Comparison of ENCODE assay signal across 9 mouse cellular contexts in genomic region chr2:49840573-49840972, GRCm38 (mm10). TPM values are rescaled to one million over a fixed set of nuclear protein-coding genes. Genes with fewer than 3 reads are reported as not detected.
A peak's percentile ranks its signal among the peaks of the same experiment; 100 is the strongest.
DNase-seq lines count a peak whose midpoint lies in the region; ATAC-seq lines count a peak whose summit lies in the region.
"Had no signal": no experiment of that assay in that cellular context is flagged by ENCODE, and none has a peak within 500 bp of the region (broad histone marks: within the 10 kb centered on the region; RNA-seq: fewer than 3 reads in every experiment).

No protein-coding gene starts in this region.

- H3K4me1 ChIP-seq in hindbrain, embryonic 15.5 days (replicated peaks): peaks cover 14% of the 10 kb centered on the region
- H3K4me1 ChIP-seq in hindbrain, embryonic 12.5 days: peaks cover 13% of the 10 kb centered on the region
- peaks cover 14% of the 10 kb centered on the region; the same call in 1 of the 2 replicates for H3K4me1 ChIP-seq in stomach, embryonic 16.5 days (ENCODE audit: control insufficient read depth, insufficient read depth, low read length)

- H3K4me2 ChIP-seq in hindbrain, embryonic 15.5 days: no peak overlapping the region
- no peak overlapping the region for H3K4me2 ChIP-seq in hindbrain, embryonic 12.5 days (replicated peaks)
- H3K4me2 ChIP-seq in stomach, embryonic 16.5 days (ENCODE audit: low read depth, low read length): no peak overlapping the region

- H3K36me3 ChIP-seq in hindbrain, embryonic 15.5 days: no peaks in the 10 kb centered on the region
- H3K36me3 ChIP-seq in hindbrain, embryonic 12.5 days: no peaks in the 10 kb centered on the region
- H3K36me3 ChIP-seq in stomach, embryonic 16.5 days (ENCODE audit: control insufficient read depth, insufficient read depth, low read length): no peaks in the 10 kb centered on the region

- peak; percentile 68 for ATAC-seq in hindbrain, embryonic 15.5 days (ENCODE audit: low FRiP score, low read depth)
- ATAC-seq in hindbrain, embryonic 12.5 days (ENCODE audit: low FRiP score): no peak
- peak; percentile 74; the same call in 1 of the 2 replicates for ATAC-seq in stomach, embryonic 16.5 days (ENCODE audit: insufficient read depth, low FRiP score)

- peak; percentile 44 for DNase-seq in brain, adult 2 months (ENCODE audit: low read depth, low spot score)
- DNase-seq in heart, adult 9 months (ENCODE audit: low spot score in 2 of 2): peak; percentile 17 to 30
- DNase-seq in kidney, postnatal 25 days: peak; percentile 51 to 80
- DNase-seq in left cerebral cortex, adult 18-20 months (ENCODE audit: low spot score in 2 of 2): no peak
- DNase-seq in thymus, postnatal 14 days: no peak

- WGBS in hindbrain, embryonic 15.5 days: 42% methylated on average over 6 of the region's 6 CpGs
- WGBS in hindbrain, embryonic 12.5 days: 50% methylated on average over 6 of the region's 6 CpGs
- 23% methylated on average over 6 of the region's 6 CpGs for WGBS in stomach, embryonic 16.5 days

- no peak overlapping the region for H3K9ac ChIP-seq in hindbrain, embryonic 15.5 days
- no peak overlapping the region for H3K9ac ChIP-seq in hindbrain, embryonic 12.5 days
- no peak overlapping the region for H3K9ac ChIP-seq in stomach, embryonic 16.5 days (ENCODE audit: low read length)

- H3K27ac ChIP-seq in hindbrain, embryonic 15.5 days (replicated peaks): no peak overlapping the region; the same call in 1 of the 2 replicates
- no peak overlapping the region for H3K27ac ChIP-seq in hindbrain, embryonic 12.5 days
- H3K27ac ChIP-seq in stomach, embryonic 16.5 days (ENCODE audit: low read length): no peak overlapping the region

- H3K27me3 ChIP-seq in hindbrain, embryonic 15.5 days: no peaks in the 10 kb centered on the region
- no peaks in the 10 kb centered on the region for H3K27me3 ChIP-seq in hindbrain, embryonic 12.5 days
- H3K27me3 ChIP-seq in stomach, embryonic 16.5 days (ENCODE audit: control insufficient read depth, insufficient read depth, low read length): no peaks in the 10 kb centered on the region

- H3K4me3 ChIP-seq in hindbrain, embryonic 15.5 days: no peak overlapping the region
- H3K4me3 ChIP-seq in hindbrain, embryonic 12.5 days: no peak overlapping the region
- H3K4me3 ChIP-seq in stomach, embryonic 16.5 days (replicated peaks; ENCODE audit: low read length): no peak overlapping the region

- no peaks in the 10 kb centered on the region for H3K9me3 ChIP-seq in hindbrain, embryonic 15.5 days
- H3K9me3 ChIP-seq in hindbrain, embryonic 12.5 days (replicated peaks): no peaks in the 10 kb centered on the region
- H3K9me3 ChIP-seq in stomach, embryonic 16.5 days (replicated peaks; ENCODE audit: control insufficient read depth, low read length): no peaks in the 10 kb centered on the region

RNA-seq across cellular contexts. Expression of gene Lypd6b, which starts 53.1 kb away (rescaled TPM):
- 12.0 and 12.8 TPM in 2 replicates for polyA plus RNA-seq in hindbrain, embryonic 15.5 days (2015; fragmentation: Nextera tagmentation; extraction: Ambion mirVana)
- polyA plus RNA-seq in hindbrain, embryonic 12.5 days (2016; fragmentation: Nextera tagmentation; extraction: Ambion mirVana): 1.7 and 2.6 TPM in 2 replicates
- 20.8 and 26.4 TPM in 2 replicates for polyA plus RNA-seq in stomach, embryonic 16.5 days (2015; fragmentation: Nextera tagmentation; extraction: Ambion mirVana)
- 1 to 10 TPM; 7.3 to 7.9 TPM for total RNA-seq in left cerebral cortex, adult 18-20 months (2021)
- total RNA-seq: MEL had no signal

Comparison
In these comparisons a context has a peak if more than half of its experiments do, and no peak if none do; other contexts are left out.
1. DNase-seq: peak in brain, adult 2 months (single experiment), heart, adult 9 months (2 of 2) and kidney, postnatal 25 days (2 of 2); none in left cerebral cortex, adult 18-20 months (0 of 2) and thymus, postnatal 14 days (single experiment).